Mouse (Mus musculus) B cell, adult 62 days (primary cell): Measurements from ENCODE around the gene Gm27179. TPM values are rescaled to one million over a fixed set of nuclear protein-coding genes. Genes with fewer than 3 reads are reported as not detected.

Experiments used
- total RNA-seq: library from RNA; stranded (reverse); gene quantifications from 4 replicates; pipeline ENCODE4 v1.2.4, GENCODE M21; 2023

Gm27179 gene
- not detected in 4 replicates for total RNA-seq

GRCm38 (mm10) chr14:69512449-69512848 is at the start of gene Gm27179:
TSS of gene Gm27179 (minus strand) at chr14:69512549.

GRCm38 (mm10) chr14:69555110-69555831 is 42.9 kb upstream of the Gm27179 start, which contains the start of gene Entpd4b:
TSS of gene Entpd4b (plus strand) at chr14:69555424.

GRCm38 (mm10) chr14:69503174-69503573 is 9.2 kb downstream of the Gm27179 start, which contains the start of gene Gm16867:
TSS of gene Gm16867 (minus strand) at chr14:69503362.

Other genes with a start within 250 kb of the Gm27179 start
- gene Synb, start 218.2 kb downstream of the Gm27179 start, total RNA-seq = not detected in 4 replicates
- 8.8 to 17.5 TPM (median 14.9 TPM) in 4 replicates for gene Gm16867, start 9.2 kb downstream of the Gm27179 start, total RNA-seq
- 13.8 to 17.2 TPM (median 16.3 TPM) in 4 replicates for gene Entpd4b, start 42.9 kb upstream of the Gm27179 start, total RNA-seq